Mouse (Mus musculus) adrenal gland, adult 18-20 months (tissue): ENCODE measurements at regions not wholly inside any gene's neighbourhood (a gene's known extent, or its start where the extent isn't known, plus 50 kb on each side); places are given as distances from the start of the nearest gene placed in this dataset.
A peak's percentile ranks its signal among the peaks of the same experiment; 100 is the strongest.
"Not testable (repeated sequence)": the region's sequence is repeated elsewhere in the genome, so short reads cannot be mapped to it uniquely, and the experiment has no call there.

Source experiments
- DNase-seq, 2 experiments: peaks; one replicate each; pipeline ENCODE4 v3.0.0; 2021 to 2022; ENCODE audit warnings: low spot score in 2 of 2

DNA sequence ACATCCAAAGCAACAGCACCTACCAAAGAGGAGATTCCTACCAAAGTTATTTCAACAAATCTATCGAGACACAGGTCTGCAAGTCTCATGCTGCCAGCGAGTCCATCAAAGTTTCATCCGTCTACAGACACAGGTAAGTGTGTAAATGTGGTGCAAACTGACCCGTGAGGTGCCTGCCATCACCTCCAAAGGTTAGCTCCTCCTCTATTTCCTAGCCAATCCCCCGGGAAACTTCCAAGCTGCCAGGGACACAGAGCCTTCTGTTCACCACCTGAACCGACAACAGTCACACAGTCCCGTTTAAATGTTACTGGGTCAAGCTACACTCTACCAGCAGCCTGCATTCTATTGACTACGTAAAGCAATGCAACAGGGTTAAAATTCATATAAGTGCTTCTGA lies 113.5 kb downstream of the Snurf start:
- DNase-seq = not testable (repeated sequence)

DNA sequence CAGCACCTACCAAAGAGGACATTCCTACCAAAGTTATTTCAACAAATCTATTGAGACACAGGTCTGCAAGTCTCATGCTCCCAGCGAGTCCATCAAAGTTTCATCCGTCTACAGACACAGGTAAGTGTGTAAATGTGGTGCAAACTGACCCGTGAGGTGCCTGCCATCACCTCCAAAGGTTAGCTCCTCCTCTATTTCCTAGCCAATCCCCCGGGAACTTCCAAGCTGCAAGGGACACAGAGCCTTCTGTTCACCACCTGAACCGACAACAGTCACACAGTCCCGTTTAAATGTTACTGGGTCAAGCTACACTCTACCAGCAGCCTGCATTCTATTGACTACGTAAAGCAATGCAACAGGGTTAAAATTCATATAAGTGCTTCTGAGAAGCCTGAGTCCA lies 146.4 kb downstream of the Snurf start:
- peak in 1 of 2 experiments; percentile 18 for DNase-seq
